Mouse (Mus musculus) kidney, adult 2 months (tissue): ENCODE measurements around the gene Mak.

Experiments
- CTCF ChIP-seq: fragments of 200-500 bp; conservative IDR thresholded peaks from 2 replicates; pipeline ENCODE4 v1.5.1; 2011; ENCODE audit warnings: low read depth, mild to moderate bottlenecking, control low read depth, low read length, moderate library complexity, mixed read lengths; ENCODE audit not compliant: insufficient read depth, insufficient read length
- POLR2A ChIP-seq: fragments of 200-500 bp; IDR thresholded peaks from one replicate; pipeline ENCODE4 v1.6.1; 2011; ENCODE audit warnings: low read depth, low read length, control low read depth

- no peak for TF ChIP-seq POLR2A
- no peak for TF ChIP-seq CTCF
Measured at GRCm38 (mm10) chr13:41123666-41124225, 44.2 kb upstream of the Mak start.
